Mouse (Mus musculus): ENCODE measurements around the gene Car6. TPM values are rescaled to one million over a fixed set of nuclear protein-coding genes. Genes with fewer than 3 reads are reported as not detected.
A peak's percentile ranks its signal among the peaks of the same experiment; 100 is the strongest.

Gene Car6
- total RNA-seq, 1 experiment = 0.18 TPM

DNA sequence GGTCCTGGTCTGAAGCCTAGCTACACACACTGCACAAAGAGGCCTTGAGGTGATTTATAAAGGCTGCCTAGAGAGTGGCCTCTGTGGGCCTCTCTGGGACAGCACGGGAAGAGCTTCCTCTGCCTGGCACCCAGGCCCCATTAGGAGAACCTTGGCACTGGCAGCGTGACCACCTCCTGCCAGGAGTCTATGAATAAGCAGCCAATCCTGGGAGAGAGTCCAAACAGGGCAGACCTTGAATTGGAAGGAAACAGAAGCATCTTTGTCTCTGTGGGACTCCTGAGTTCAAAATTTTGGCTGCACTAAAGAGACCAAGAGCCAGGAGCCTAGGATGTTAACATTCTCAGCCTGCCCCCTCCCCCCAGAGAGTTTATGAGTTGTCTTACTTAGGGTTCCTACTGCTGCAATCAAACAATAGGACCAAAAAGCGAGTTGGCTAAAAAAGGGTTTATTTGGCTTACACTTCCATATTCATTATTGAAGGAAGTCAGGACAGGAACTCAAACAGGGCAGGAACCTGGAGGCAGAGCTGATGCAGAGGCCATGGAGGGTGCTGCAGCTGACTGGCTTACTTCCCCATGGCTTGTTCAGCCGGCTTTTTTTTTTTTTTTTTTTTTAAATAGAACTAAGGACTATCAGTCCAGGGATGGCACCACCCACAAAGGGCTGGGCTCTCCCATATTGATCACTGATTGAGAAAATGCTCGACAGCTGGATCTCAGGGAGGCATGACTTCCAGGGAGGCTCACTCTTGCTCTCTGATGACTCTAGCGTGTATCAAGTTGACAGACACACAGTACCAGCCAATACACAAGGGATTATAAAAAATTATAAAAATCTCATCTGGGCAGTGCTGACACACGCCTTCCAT lies 25.9 kb upstream of the Car6 start:
- in situ Hi-C loops (cut with MboI; ENCODE audit: low sequenced_read_pairs in 2 of 2, unreplicated experiment in 2 of 2) = no loop called here
- no peaks in the 10 kb centered on the region for H3K36me3 ChIP-seq (ENCODE audit: control insufficient read depth, insufficient read depth, low read length, poor library complexity, severe bottlenecking)
- no peak overlapping the region for H3K27ac ChIP-seq (ENCODE audit: insufficient read depth, low read depth, low read length, poor library complexity, severe bottlenecking)
- H3K9ac ChIP-seq (ENCODE audit: insufficient read depth, low read depth, low read length, poor library complexity, severe bottlenecking) = no peak overlapping the region
- peaks cover 12 to 16% of the 10 kb centered on the region in 2 experiments for H3K4me1 ChIP-seq (ENCODE audit: control insufficient read depth in 2 of 2, insufficient read depth in 2 of 2, low read length in 2 of 2, poor library complexity in 1 of 2)
- no peak overlapping the region for H3K4me3 ChIP-seq (ENCODE audit: insufficient read depth in 1 of 2, low read depth in 1 of 2, low read length in 2 of 2, poor library complexity in 1 of 2, severe bottlenecking in 1 of 2)
- TF ChIP-seq ZNF384 (IDR thresholded peaks at IDR 0.05; ENCODE audit: low read depth, low read length) (no peak), MAFK (IDR thresholded peaks at IDR 0.05; ENCODE audit: insufficient read depth, low read depth, low read length) (no peak), CHD2 (IDR thresholded peaks at IDR 0.05; ENCODE audit: low read depth, low read length) (no peak), ZC3H11A (IDR thresholded peaks at IDR 0.05; ENCODE audit: borderline replicate concordance, low read depth, low read length) (no peak), HCFC1 (IDR thresholded peaks at IDR 0.05; ENCODE audit: borderline replicate concordance, insufficient read depth, low read length) (no peak)
- no peaks in the 10 kb centered on the region for H3K9me3 ChIP-seq (ENCODE audit: control insufficient read depth, insufficient read depth, low read depth, low read length)
- no peak for DNase-seq (ENCODE audit: low read depth, low spot score)

DNA sequence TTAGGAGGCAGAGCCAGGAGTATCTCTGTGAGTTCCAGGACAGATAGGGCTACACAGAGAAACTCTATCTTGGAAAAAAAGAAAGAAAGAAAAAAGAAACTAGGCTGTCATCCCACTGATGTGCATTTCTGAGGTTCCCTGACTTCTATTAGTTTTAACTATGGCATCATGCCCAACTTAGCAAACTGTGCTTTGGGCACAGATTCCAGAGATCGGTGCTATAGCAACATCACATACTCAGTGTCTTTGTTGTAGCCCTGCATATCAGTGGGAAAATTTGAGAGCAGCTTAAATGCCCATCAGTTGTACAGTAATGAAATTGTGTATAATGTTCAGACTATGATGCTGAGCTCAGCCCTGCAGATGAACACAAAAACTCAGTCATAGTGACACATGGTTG lies 24.6 kb upstream of the Car6 start:
- no peak for DNase-seq (ENCODE audit: low read depth, low spot score)
- no peak overlapping the region for H3K9ac ChIP-seq (ENCODE audit: insufficient read depth, low read depth, low read length, poor library complexity, severe bottlenecking)
- in situ Hi-C loops (cut with MboI; ENCODE audit: low sequenced_read_pairs in 2 of 2, unreplicated experiment in 2 of 2) = no loop called here
- TF ChIP-seq MAFK (IDR thresholded peaks at IDR 0.05; ENCODE audit: insufficient read depth, low read depth, low read length) (no peak), HCFC1 (IDR thresholded peaks at IDR 0.05; ENCODE audit: borderline replicate concordance, insufficient read depth, low read length) (no peak), CHD2 (IDR thresholded peaks at IDR 0.05; ENCODE audit: low read depth, low read length) (no peak), ZC3H11A (IDR thresholded peaks at IDR 0.05; ENCODE audit: borderline replicate concordance, low read depth, low read length) (no peak), ZNF384 (IDR thresholded peaks at IDR 0.05; ENCODE audit: low read depth, low read length) (no peak)
- no peaks in the 10 kb centered on the region for H3K9me3 ChIP-seq (ENCODE audit: control insufficient read depth, insufficient read depth, low read depth, low read length)
- H3K4me1 ChIP-seq (ENCODE audit: control insufficient read depth in 2 of 2, insufficient read depth in 2 of 2, low read length in 2 of 2, poor library complexity in 1 of 2) = peaks cover 9% of the 10 kb centered on the region in 2 experiments
- H3K36me3 ChIP-seq (ENCODE audit: control insufficient read depth, insufficient read depth, low read length, poor library complexity, severe bottlenecking) = no peaks in the 10 kb centered on the region
- H3K4me3 ChIP-seq (ENCODE audit: insufficient read depth in 1 of 2, low read depth in 1 of 2, low read length in 2 of 2, poor library complexity in 1 of 2, severe bottlenecking in 1 of 2) = no peak overlapping the region
- no peak overlapping the region for H3K27ac ChIP-seq (ENCODE audit: insufficient read depth, low read depth, low read length, poor library complexity, severe bottlenecking)

DNA sequence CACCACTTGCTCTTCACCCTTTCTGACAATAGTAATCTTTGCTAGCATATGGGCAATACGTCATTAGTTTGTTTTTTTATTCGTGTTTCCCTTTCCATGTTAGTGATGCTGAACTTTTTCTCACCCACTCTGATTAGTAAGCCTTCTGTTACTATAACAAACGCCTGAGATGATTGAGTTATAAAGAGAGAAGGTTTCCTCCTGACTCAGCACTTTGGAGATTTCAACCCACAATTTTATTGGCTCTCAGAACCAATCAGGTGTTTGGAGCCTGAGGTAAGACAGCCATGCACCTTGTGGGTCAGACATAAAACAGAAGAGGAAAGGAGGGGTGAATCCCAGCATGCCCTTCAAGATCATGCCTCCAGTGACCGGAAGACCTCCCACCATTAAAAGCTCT lies 22.7 kb upstream of the Car6 start:
- no peak for DNase-seq (ENCODE audit: low read depth, low spot score)
- no peaks in the 10 kb centered on the region for H3K9me3 ChIP-seq (ENCODE audit: control insufficient read depth, insufficient read depth, low read depth, low read length)
- H3K27ac ChIP-seq (ENCODE audit: insufficient read depth, low read depth, low read length, poor library complexity, severe bottlenecking) = no peak overlapping the region
- in situ Hi-C loops (cut with MboI; ENCODE audit: low sequenced_read_pairs in 2 of 2, unreplicated experiment in 2 of 2) = no loop called here
- H3K4me1 ChIP-seq (ENCODE audit: control insufficient read depth in 2 of 2, insufficient read depth in 2 of 2, low read length in 2 of 2, poor library complexity in 1 of 2) = peaks cover 7% of the 10 kb centered on the region in 2 experiments; a peak in 2 of 4 replicates
- no peak overlapping the region for H3K9ac ChIP-seq (ENCODE audit: insufficient read depth, low read depth, low read length, poor library complexity, severe bottlenecking)
- H3K36me3 ChIP-seq (ENCODE audit: control insufficient read depth, insufficient read depth, low read length, poor library complexity, severe bottlenecking) = no peaks in the 10 kb centered on the region
- no peak overlapping the region for H3K4me3 ChIP-seq (ENCODE audit: insufficient read depth in 1 of 2, low read depth in 1 of 2, low read length in 2 of 2, poor library complexity in 1 of 2, severe bottlenecking in 1 of 2)
- TF ChIP-seq CHD2 (IDR thresholded peaks at IDR 0.05; ENCODE audit: low read depth, low read length) (no peak), HCFC1 (IDR thresholded peaks at IDR 0.05; ENCODE audit: borderline replicate concordance, insufficient read depth, low read length) (no peak), MAFK (IDR thresholded peaks at IDR 0.05; ENCODE audit: insufficient read depth, low read depth, low read length) (peak; percentile 90), ZNF384 (IDR thresholded peaks at IDR 0.05; ENCODE audit: low read depth, low read length) (no peak), ZC3H11A (IDR thresholded peaks at IDR 0.05; ENCODE audit: borderline replicate concordance, low read depth, low read length) (no peak)

DNA sequence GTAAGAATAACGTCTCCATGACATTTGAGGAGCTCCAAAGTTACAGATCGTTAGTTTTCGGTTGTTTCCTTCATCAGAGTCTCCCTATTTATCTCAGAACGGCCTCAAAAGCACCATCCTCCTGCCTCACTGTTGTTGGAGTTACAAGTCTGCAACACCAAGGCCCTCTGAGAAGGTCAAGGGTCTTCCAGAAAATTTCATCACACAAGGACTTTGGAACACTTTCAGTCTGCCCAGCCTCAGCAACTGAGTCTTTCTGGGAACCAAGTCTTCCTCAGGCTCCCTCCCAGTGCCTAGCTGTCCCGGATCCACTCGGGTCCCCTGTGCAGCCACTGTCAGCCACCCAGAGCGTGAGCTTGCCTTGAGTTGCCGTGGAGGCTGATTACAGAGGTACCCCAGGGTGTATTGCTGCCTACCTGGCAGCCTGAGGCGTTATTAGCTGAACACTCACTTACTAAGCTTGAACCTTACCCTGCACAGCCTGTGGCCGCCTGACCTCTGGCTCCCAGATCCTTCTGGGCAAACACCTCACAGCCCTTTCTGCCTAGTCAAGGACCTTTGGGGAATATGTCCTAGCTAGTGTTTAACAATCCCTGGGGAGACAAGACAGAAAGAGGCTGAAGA lies 20.0 kb upstream of the Car6 start:
- Histone ChIP-seq H3K9me3 (ENCODE audit: control insufficient read depth, insufficient read depth, low read depth, low read length) (no peaks in the 10 kb centered on the region), H3K4me3 (ENCODE audit: insufficient read depth in 1 of 2, low read depth in 1 of 2, low read length in 2 of 2, poor library complexity in 1 of 2, severe bottlenecking in 1 of 2) (peak overlapping the region; percentile 38 to 54), H3K4me1 (ENCODE audit: control insufficient read depth in 2 of 2, insufficient read depth in 2 of 2, low read length in 2 of 2, poor library complexity in 1 of 2) (peaks cover 4 to 5% of the 10 kb centered on the region in 2 experiments; a peak in 1 of 4 replicates), H3K9ac (ENCODE audit: insufficient read depth, low read depth, low read length, poor library complexity, severe bottlenecking) (peak overlapping the region; percentile 53; the same call in 1 of the 2 replicates), H3K27ac (ENCODE audit: insufficient read depth, low read depth, low read length, poor library complexity, severe bottlenecking) (no peak overlapping the region), H3K36me3 (ENCODE audit: control insufficient read depth, insufficient read depth, low read length, poor library complexity, severe bottlenecking) (no peaks in the 10 kb centered on the region)
- TF ChIP-seq ZC3H11A (IDR thresholded peaks at IDR 0.05; ENCODE audit: borderline replicate concordance, low read depth, low read length) (no peak), CHD2 (IDR thresholded peaks at IDR 0.05; ENCODE audit: low read depth, low read length) (no peak), HCFC1 (IDR thresholded peaks at IDR 0.05; ENCODE audit: borderline replicate concordance, insufficient read depth, low read length) (no peak), MAFK (IDR thresholded peaks at IDR 0.05; ENCODE audit: insufficient read depth, low read depth, low read length) (no peak)
- DNase-seq (ENCODE audit: low read depth, low spot score) = no peak
- in situ Hi-C loops (cut with MboI; ENCODE audit: low sequenced_read_pairs in 2 of 2, unreplicated experiment in 2 of 2) = no loop called here
